Mouse (Mus musculus) erythroblast, embryonic 14.5 days (primary cell): ENCODE measurements around the gene Rftn1.

Experiments used
- GATA1 ChIP-seq: IDR thresholded peaks from 2 replicates; pipeline ENCODE4 v1.6.1; 2012; ENCODE audit warnings: low read length, inconsistent platforms, mixed read lengths
- TAL1 ChIP-seq: IDR thresholded peaks from 3 replicates; pipeline ENCODE4 v1.6.1; 2012; ENCODE audit warnings: low read length, inconsistent platforms, mixed read lengths

- TF ChIP-seq GATA1 (no peak), TAL1 (no peak)
Measured at GRCm38 (mm10) chr17:49976678-49977423, 213.6 kb downstream of the Rftn1 start.
